Mouse (Mus musculus) CH12.LX (cell line): ENCODE results near the gene Grk3. TPM values are rescaled to one million over a fixed set of nuclear protein-coding genes. Genes with fewer than 3 reads are reported as not detected.

ENCODE experiments used
- DNase-seq: peaks from one replicate; pipeline ENCODE4 v3.0.0-alpha.2; 2013; ENCODE audit errors: extremely low read depth
- H3K27ac ChIP-seq: 2 replicates; pipeline ENCODE4 v1.5.1; 2012; ENCODE audit warnings: low read depth, mild to moderate bottlenecking, control low read depth, moderate library complexity; ENCODE audit not compliant: insufficient read depth
- H3K27me3 ChIP-seq: replicated peaks from 2 replicates; pipeline ENCODE3; 2012; ENCODE audit warnings: inconsistent platforms
- H3K36me3 ChIP-seq, 2 experiments: replicated peaks in 1 of 2; 2 replicates each; pipeline versions ENCODE3 to v1.6.1; 2012; ENCODE audit warnings: inconsistent platforms in 1 of 2, low read length in 1 of 2, mild to moderate bottlenecking in 1 of 2, mixed read lengths in 1 of 2, moderate library complexity in 1 of 2; ENCODE audit not compliant: control insufficient read depth in 1 of 2, insufficient read depth in 1 of 2
- H3K4me1 ChIP-seq, 2 experiments: 2 replicates each; pipeline ENCODE4 v1.6.1; 2012; ENCODE audit warnings: inconsistent platforms in 1 of 2, moderate library complexity in 1 of 2; ENCODE audit not compliant: insufficient read depth in 2 of 2, control insufficient read depth in 1 of 2
- H3K4me2 ChIP-seq: 2 replicates; pipeline ENCODE4 v1.6.1; 2012; ENCODE audit warnings: low read depth, mild to moderate bottlenecking, control low read depth; ENCODE audit not compliant: poor library complexity, insufficient read depth, severe bottlenecking
- H3K4me3 ChIP-seq, 3 experiments: fragments of 150-350 bp in 1 of 3; sonication (generic) in 1 of 3; replicated peaks in 1 of 3; 2 replicates each; pipeline versions ENCODE3 to v1.5.1; 2011 to 2012; ENCODE audit warnings: low read depth in 2 of 3, low read length in 2 of 3, mild to moderate bottlenecking in 2 of 3, moderate library complexity in 2 of 3, control low read depth in 1 of 3, improper control_type of control experiment in 1 of 3, inconsistent platforms in 1 of 3, mixed read lengths in 1 of 3; ENCODE audit not compliant: poor library complexity in 1 of 3
- H3K79me2 ChIP-seq: replicated peaks from 2 replicates; pipeline ENCODE4 v1.6.1; 2012; ENCODE audit warnings: mild to moderate bottlenecking, moderate library complexity; ENCODE audit not compliant: control insufficient read depth, poor library complexity, insufficient read depth, severe bottlenecking; ENCODE audit errors: extremely low read depth
- H3K9ac ChIP-seq: 2 replicates; pipeline ENCODE4 v1.6.1; 2012; ENCODE audit warnings: low read depth, mild to moderate bottlenecking, control low read depth, moderate library complexity; ENCODE audit not compliant: insufficient read depth
- H3K9me3 ChIP-seq: replicated peaks from 2 replicates; pipeline ENCODE3; 2012; ENCODE audit warnings: low read length, inconsistent platforms, mixed read lengths
- CHD1 ChIP-seq: IDR thresholded peaks from 2 replicates; pipeline ENCODE4 v1.6.1; 2012; ENCODE audit warnings: low read depth, low read length, improper control_type of control experiment, inconsistent platforms
- CHD2 ChIP-seq: IDR thresholded peaks from 2 replicates; pipeline ENCODE4 v1.6.1; 2011; ENCODE audit warnings: low read length, improper control_type of control experiment
- CTCF ChIP-seq, 2 experiments: IDR thresholded peaks in 1 of 2; conservative IDR thresholded peaks in 1 of 2; 2 replicates each; pipeline ENCODE4 v1.5.1; 2011 to 2012; ENCODE audit warnings: low read depth in 2 of 2, low read length in 2 of 2, improper control_type of control experiment in 1 of 2, inconsistent platforms in 1 of 2, mild to moderate bottlenecking in 1 of 2, moderate library complexity in 1 of 2
- EP300 ChIP-seq: IDR thresholded peaks from 2 replicates; pipeline ENCODE4 v1.6.1; 2011; ENCODE audit warnings: low read length, improper control_type of control experiment
- ETS1 ChIP-seq: conservative IDR thresholded peaks from 2 replicates; pipeline ENCODE4 v1.6.1; 2012; ENCODE audit warnings: low read depth, mild to moderate bottlenecking, inconsistent platforms, low read length, improper control_type of control experiment, moderate library complexity
- IRF4 ChIP-seq: IDR thresholded peaks from 2 replicates; pipeline ENCODE4 v1.6.1; 2014; ENCODE audit warnings: low read depth, mild to moderate bottlenecking, inconsistent platforms, low read length, improper control_type of control experiment
- JUND ChIP-seq: conservative IDR thresholded peaks from 2 replicates; pipeline ENCODE4 v1.6.1; 2011; ENCODE audit warnings: low read depth, low read length, improper control_type of control experiment
- MAFK ChIP-seq: IDR thresholded peaks from 2 replicates; pipeline ENCODE4 v1.6.1; 2011; ENCODE audit warnings: low read length, improper control_type of control experiment; ENCODE audit not compliant: insufficient replicate concordance
- MAX ChIP-seq: IDR thresholded peaks from 2 replicates; pipeline ENCODE4 v1.6.1; 2011; ENCODE audit warnings: low read length, improper control_type of control experiment
- MAZ ChIP-seq: IDR thresholded peaks from 2 replicates; pipeline ENCODE4 v1.6.1; 2012; ENCODE audit warnings: low read depth, mild to moderate bottlenecking, inconsistent platforms, low read length, improper control_type of control experiment, moderate library complexity
- MXI1 ChIP-seq: IDR thresholded peaks from 2 replicates; pipeline ENCODE4 v1.6.1; 2011; ENCODE audit warnings: mild to moderate bottlenecking, low read depth, low read length, improper control_type of control experiment
- NRF1 ChIP-seq: IDR thresholded peaks from 2 replicates; pipeline ENCODE4 v1.6.1; 2014; ENCODE audit warnings: low read depth, mild to moderate bottlenecking, inconsistent platforms, low read length, improper control_type of control experiment, moderate library complexity
- PAX5 ChIP-seq: IDR thresholded peaks from 2 replicates; pipeline ENCODE4 v1.6.1; 2012; ENCODE audit warnings: low read length, inconsistent platforms, mixed read lengths
- RAD21 ChIP-seq: IDR thresholded peaks from 2 replicates; pipeline ENCODE4 v1.6.1; 2011; ENCODE audit warnings: low read depth, mild to moderate bottlenecking, low read length, improper control_type of control experiment, moderate library complexity
- SMC3 ChIP-seq: IDR thresholded peaks from 2 replicates; pipeline ENCODE4 v1.6.1; 2011; ENCODE audit warnings: low read depth, low read length, improper control_type of control experiment
- TBP ChIP-seq: conservative IDR thresholded peaks from 2 replicates; pipeline ENCODE4 v1.6.1; 2011; ENCODE audit warnings: low read depth, low read length, improper control_type of control experiment
- TCF12 ChIP-seq: IDR thresholded peaks from 2 replicates; pipeline ENCODE4 v1.6.1; 2014; ENCODE audit warnings: low read depth, mild to moderate bottlenecking, inconsistent platforms, low read length, improper control_type of control experiment
- UBTF ChIP-seq: IDR thresholded peaks from 2 replicates; pipeline ENCODE4 v1.6.1; 2012; ENCODE audit warnings: low read depth, mild to moderate bottlenecking, inconsistent platforms, low read length, improper control_type of control experiment, moderate library complexity
- USF1 ChIP-seq: IDR thresholded peaks from 2 replicates; pipeline ENCODE4 v1.6.1; 2014; ENCODE audit warnings: low read depth, mild to moderate bottlenecking, inconsistent platforms, low read length, improper control_type of control experiment
- USF2 ChIP-seq: conservative IDR thresholded peaks from 2 replicates; pipeline ENCODE4 v1.6.1; 2011; ENCODE audit warnings: low read depth, low read length, improper control_type of control experiment
- ZC3H11A ChIP-seq: IDR thresholded peaks from 2 replicates; pipeline ENCODE4 v1.6.1; 2012; ENCODE audit warnings: low read depth, mild to moderate bottlenecking, inconsistent platforms, low read length, improper control_type of control experiment
- ZNF384 ChIP-seq: IDR thresholded peaks from 2 replicates; pipeline ENCODE4 v1.6.1; 2012; ENCODE audit warnings: low read depth, low read length, improper control_type of control experiment, inconsistent platforms
- dilution Hi-C: fragments of 300-500 bp; cut with MboI; formaldehyde crosslinking; loops from 2 replicates; pipeline ENCODE4 v1.14.3; 2020; ENCODE audit warnings: low sequenced_read_pairs; ENCODE audit not compliant: extremely low pct_unique_long_range_greater_than_20kb, extremely low pct_ligation_motif_present
- in situ Hi-C: fragments of 300-500 bp; cut with MboI; formaldehyde crosslinking; loops from 3 replicates; pipeline ENCODE4 v1.14.3; 2019; ENCODE audit warnings: low sequenced_read_pairs, low pct_ligation_motif_present, low pct_unique_long_range_greater_than_20kb, mixed read lengths
- polyA plus RNA-seq: library from polyadenylated mRNA; unstranded; fragments of >175 nt; gene quantifications from 2 replicates; pipeline ENCODE4 v1.2.1, GENCODE M21; 2012; ENCODE audit warnings: low read depth; ENCODE audit not compliant: insufficient read length
- total RNA-seq, 2 experiments: library from RNA; depleted of rRNA; stranded (reverse); fragments of 300-350 nt in 1 of 2; fragments of >200 nt in 1 of 2; gene quantifications; 2 replicates each; pipeline ENCODE4 v1.2.3; 2012 to 2014

Gene Grk3
- total and polyA plus RNA-seq, 3 experiments: not detected

- no peak overlapping the region for H3K9ac ChIP-seq
- H3K79me2 ChIP-seq: no peaks in the 10 kb centered on the region
- H3K4me2 ChIP-seq: no peak overlapping the region
- H3K4me1 ChIP-seq: no peaks in the 10 kb centered on the region
- no peaks in the 10 kb centered on the region for H3K36me3 ChIP-seq
- no peaks in the 10 kb centered on the region for H3K27me3 ChIP-seq
- H3K27ac ChIP-seq: no peak overlapping the region
- H3K4me3 ChIP-seq: no peak overlapping the region
- in situ Hi-C loops: no loop called here
- DNase-seq: no peak
- dilution Hi-C loops: no loop called here
- peaks cover 80% of the 10 kb centered on the region for H3K9me3 ChIP-seq
- TF ChIP-seq TCF12 (no peak), IRF4 (no peak), CHD2 (no peak), NRF1 (no peak), MAX (no peak)
These were observed 53.4 kb downstream of the Grk3 start for GRCm38 (mm10) chr5:112962166-112962565.

- Histone ChIP-seq H3K4me3 (no peak overlapping the region), H3K4me1 (no peaks in the 10 kb centered on the region), H3K4me2 (no peak overlapping the region), H3K9me3 (peaks cover 81% of the 10 kb centered on the region), H3K27me3 (no peaks in the 10 kb centered on the region), H3K27ac (no peak overlapping the region), H3K9ac (no peak overlapping the region), H3K79me2 (no peaks in the 10 kb centered on the region), H3K36me3 (no peaks in the 10 kb centered on the region)
- TF ChIP-seq MAX: no peak
- TF ChIP-seq MXI1: no peak
- no peak for TF ChIP-seq SMC3
- no peak for TF ChIP-seq CTCF (conservative IDR thresholded peaks at IDR 0.05 in 1 of 2, IDR thresholded peaks at IDR 0.05 in 1 of 2; ENCODE audit: low read depth in 2 of 2, low read length in 2 of 2)
- no peak for TF ChIP-seq PAX5
- TF ChIP-seq TCF12: no peak
- no peak for TF ChIP-seq MAFK
- no peak for TF ChIP-seq ZC3H11A
- TF ChIP-seq TBP: no peak
- TF ChIP-seq EP300: no peak
- no peak for TF ChIP-seq ZNF384
- TF ChIP-seq USF1: no peak
- no peak for TF ChIP-seq JUND
- no peak for TF ChIP-seq CHD1
- no peak for TF ChIP-seq MAZ
- no peak for TF ChIP-seq UBTF
- no peak for TF ChIP-seq ETS1
- no peak for TF ChIP-seq RAD21
- TF ChIP-seq USF2: no peak
- DNase-seq: no peak
- dilution Hi-C loops: no loop called here
- in situ Hi-C loops: no loop called here
These were observed 54.7 kb downstream of the Grk3 start for GRCm38 (mm10) chr5:112960911-112961310.
